Mouse (Mus musculus): ENCODE data around the gene Ercc4.

Gene Ercc4

GRCm38 (mm10) chr16:13147810-13148555 lies 38.5 kb downstream of the Ercc4 start:
- in situ Hi-C loops (cut with MboI, MseI) = no loop called here

GRCm38 (mm10) chr16:13149950-13150349 lies 40.5 kb downstream of the Ercc4 start:
- in situ Hi-C loops (cut with MboI, MseI) = no loop called here

GRCm38 (mm10) chr16:13150790-13151189 lies 41.3 kb downstream of the Ercc4 start:
- in situ Hi-C loops (cut with MboI, MseI) = no loop called here

- in situ Hi-C loops (cut with MboI, MseI) = no loop called here
Measured at GRCm38 (mm10) chr16:13152475-13152874, 43.0 kb downstream of the Ercc4 start.

- in situ Hi-C loops (cut with MboI, MseI) = no loop called here
Measured at GRCm38 (mm10) chr16:13153215-13153614, 43.7 kb downstream of the Ercc4 start.

GRCm38 (mm10) chr16:13154352-13154751 lies 44.9 kb downstream of the Ercc4 start:
- in situ Hi-C loops (cut with MboI, MseI) = no loop called here

GRCm38 (mm10) chr16:13157314-13157713 lies 47.8 kb downstream of the Ercc4 start:
- in situ Hi-C loops (cut with MboI, MseI) = loop anchor here (5.0 kb wide), 1 partner anchor 275 kb away; no protein-coding TSS in a partner anchor

GRCm38 (mm10) chr16:13158153-13158670 lies 48.7 kb downstream of the Ercc4 start:
- in situ Hi-C loops (cut with MboI, MseI) = loop anchor here (5.0 kb wide), 1 partner anchor 274 kb away; no protein-coding TSS in a partner anchor

- in situ Hi-C loops (cut with MboI, MseI) = loop anchor here (5.0 kb wide), 1 partner anchor 273 kb away; no protein-coding TSS in a partner anchor
Measured at GRCm38 (mm10) chr16:13158906-13159889, 49.7 kb downstream of the Ercc4 start.

- in situ Hi-C loops (cut with MboI, MseI) = loop anchor here (5.0 kb wide), 1 partner anchor 272 kb away; no protein-coding TSS in a partner anchor
Measured at GRCm38 (mm10) chr16:13159927-13160644, 50.6 kb downstream of the Ercc4 start.

GRCm38 (mm10) chr16:13161516-13161915 lies 52.0 kb downstream of the Ercc4 start:
- in situ Hi-C loops (cut with MboI, MseI) = no loop called here

- in situ Hi-C loops (cut with MboI, MseI) = no loop called here
Measured at GRCm38 (mm10) chr16:13167731-13168130, 58.2 kb downstream of the Ercc4 start.

GRCm38 (mm10) chr16:13173055-13173742 lies 63.7 kb downstream of the Ercc4 start:
- in situ Hi-C loops (cut with MboI, MseI) = no loop called here

GRCm38 (mm10) chr16:13182526-13182925 lies 73.0 kb downstream of the Ercc4 start:
- in situ Hi-C loops (cut with MboI, MseI) = no loop called here

GRCm38 (mm10) chr16:13183182-13183742 lies 73.8 kb downstream of the Ercc4 start:
- in situ Hi-C loops (cut with MboI, MseI) = no loop called here

GRCm38 (mm10) chr16:13184381-13184780 lies 74.9 kb downstream of the Ercc4 start:
- in situ Hi-C loops (cut with MboI, MseI) = no loop called here

GRCm38 (mm10) chr16:13189430-13190107 lies 80.1 kb downstream of the Ercc4 start:
- in situ Hi-C loops (cut with MboI, MseI) = no loop called here

GRCm38 (mm10) chr16:13190471-13190870 lies 81.0 kb downstream of the Ercc4 start:
- in situ Hi-C loops (cut with MboI, MseI) = no loop called here

- in situ Hi-C loops (cut with MboI, MseI) = no loop called here
Measured at GRCm38 (mm10) chr16:13191166-13191565, 81.7 kb downstream of the Ercc4 start.

GRCm38 (mm10) chr16:13193663-13194071 lies 84.2 kb downstream of the Ercc4 start:
- in situ Hi-C loops (cut with MboI, MseI) = no loop called here

Data from T-helper 2 cell (primary cell).